Mouse (Mus musculus): ENCODE data around the gene Kcnip1. TPM values are rescaled to one million over a fixed set of nuclear protein-coding genes. Genes with fewer than 3 reads are reported as not detected.
A peak's percentile ranks its signal among the peaks of the same experiment; 100 is the strongest.

Kcnip1 gene
- polyA plus RNA-seq, 1 experiment = 32.2 TPM

GRCm38 (mm10) chr11:33766976-33767938 is 225.7 kb downstream of the Kcnip1 start:
- H3K4me3 ChIP-seq (ENCODE audit: insufficient read depth, low read length) = no peak overlapping the region
- H3K27ac ChIP-seq (ENCODE audit: insufficient read depth, low read length) = no peak overlapping the region
- no peaks in the 10 kb centered on the region for H3K4me1 ChIP-seq (ENCODE audit: control insufficient read depth, insufficient read depth, low read length)
- no peak for TF ChIP-seq POLR2A (IDR thresholded peaks at IDR 0.05; ENCODE audit: extremely low read depth, insufficient read depth, low read length)

- TF ChIP-seq CTCF (IDR thresholded peaks at IDR 0.05; ENCODE audit: extremely low read depth, insufficient read depth, low read length) (no peak), POLR2A (IDR thresholded peaks at IDR 0.05; ENCODE audit: extremely low read depth, insufficient read depth, low read length) (no peak)
- no peak overlapping the region for H3K4me3 ChIP-seq (ENCODE audit: insufficient read depth, low read length)
- H3K4me1 ChIP-seq (ENCODE audit: control insufficient read depth, insufficient read depth, low read length) = no peaks in the 10 kb centered on the region
- H3K27ac ChIP-seq (ENCODE audit: insufficient read depth, low read length) = no peak overlapping the region
Measured at GRCm38 (mm10) chr11:33761201-33761755, 231.7 kb downstream of the Kcnip1 start.

- H3K4me1 ChIP-seq (ENCODE audit: control insufficient read depth, insufficient read depth, low read length) = 0 out of 2 replicates have a peak, but pooled peaks cover under 1% of the 10 kb centered on the region
- TF ChIP-seq CTCF (IDR thresholded peaks at IDR 0.05; ENCODE audit: extremely low read depth, insufficient read depth, low read length) = no peak
- no peak for TF ChIP-seq POLR2A (IDR thresholded peaks at IDR 0.05; ENCODE audit: extremely low read depth, insufficient read depth, low read length)
- H3K27ac ChIP-seq (ENCODE audit: insufficient read depth, low read length) = no peak overlapping the region
- H3K4me3 ChIP-seq (ENCODE audit: insufficient read depth, low read length) = no peak overlapping the region
Measured at GRCm38 (mm10) chr11:33756624-33757023, 236.3 kb downstream of the Kcnip1 start.

DNA sequence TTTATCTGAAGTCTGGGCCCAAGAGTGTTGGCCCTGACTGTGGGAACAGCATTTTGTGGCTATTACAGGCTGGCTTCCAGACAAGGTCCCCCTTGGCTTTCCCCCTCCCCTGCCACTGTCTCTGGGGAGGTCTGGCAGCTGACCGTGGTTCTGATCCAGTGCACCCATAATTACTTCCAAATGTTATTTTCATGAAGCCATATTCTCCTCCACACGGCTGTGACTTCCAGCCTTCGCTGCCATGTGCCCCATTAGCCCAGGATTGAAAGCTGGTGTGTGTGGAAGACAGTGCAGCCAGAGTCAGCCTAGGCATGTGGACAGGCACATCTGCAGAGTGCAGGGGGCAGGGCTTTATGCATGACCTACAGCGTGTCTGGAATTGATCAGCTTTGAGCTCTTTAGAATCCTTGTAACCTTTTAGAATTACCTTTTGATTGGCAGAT is 240.5 kb downstream of the Kcnip1 start:
- peaks cover 3% of the 10 kb centered on the region; the same call in 1 of the 2 replicates for H3K4me1 ChIP-seq (ENCODE audit: control insufficient read depth, insufficient read depth, low read length)
- H3K27ac ChIP-seq (ENCODE audit: insufficient read depth, low read length) = no peak overlapping the region
- no peak overlapping the region for H3K4me3 ChIP-seq (ENCODE audit: insufficient read depth, low read length)
- TF ChIP-seq CTCF (IDR thresholded peaks at IDR 0.05; ENCODE audit: extremely low read depth, insufficient read depth, low read length) (no peak), POLR2A (IDR thresholded peaks at IDR 0.05; ENCODE audit: extremely low read depth, insufficient read depth, low read length) (no peak)

- Histone ChIP-seq H3K4me1 (ENCODE audit: control insufficient read depth, insufficient read depth, low read length) (peaks cover 3% of the 10 kb centered on the region; the same call in 1 of the 2 replicates), H3K4me3 (ENCODE audit: insufficient read depth, low read length) (no peak overlapping the region), H3K27ac (ENCODE audit: insufficient read depth, low read length) (no peak overlapping the region)
- TF ChIP-seq CTCF (IDR thresholded peaks at IDR 0.05; ENCODE audit: extremely low read depth, insufficient read depth, low read length) (no peak), POLR2A (IDR thresholded peaks at IDR 0.05; ENCODE audit: extremely low read depth, insufficient read depth, low read length) (no peak)
Measured at GRCm38 (mm10) chr11:33751503-33751902, 241.4 kb downstream of the Kcnip1 start.

GRCm38 (mm10) chr11:33749979-33750378 is 243.0 kb downstream of the Kcnip1 start:
- no peak overlapping the region for H3K4me3 ChIP-seq (ENCODE audit: insufficient read depth, low read length)
- peaks cover 3% of the 10 kb centered on the region; the same call in 1 of the 2 replicates for H3K4me1 ChIP-seq (ENCODE audit: control insufficient read depth, insufficient read depth, low read length)
- TF ChIP-seq POLR2A (IDR thresholded peaks at IDR 0.05; ENCODE audit: extremely low read depth, insufficient read depth, low read length) = no peak
- TF ChIP-seq CTCF (IDR thresholded peaks at IDR 0.05; ENCODE audit: extremely low read depth, insufficient read depth, low read length) = peak; percentile 31
- no peak overlapping the region for H3K27ac ChIP-seq (ENCODE audit: insufficient read depth, low read length)

DNA sequence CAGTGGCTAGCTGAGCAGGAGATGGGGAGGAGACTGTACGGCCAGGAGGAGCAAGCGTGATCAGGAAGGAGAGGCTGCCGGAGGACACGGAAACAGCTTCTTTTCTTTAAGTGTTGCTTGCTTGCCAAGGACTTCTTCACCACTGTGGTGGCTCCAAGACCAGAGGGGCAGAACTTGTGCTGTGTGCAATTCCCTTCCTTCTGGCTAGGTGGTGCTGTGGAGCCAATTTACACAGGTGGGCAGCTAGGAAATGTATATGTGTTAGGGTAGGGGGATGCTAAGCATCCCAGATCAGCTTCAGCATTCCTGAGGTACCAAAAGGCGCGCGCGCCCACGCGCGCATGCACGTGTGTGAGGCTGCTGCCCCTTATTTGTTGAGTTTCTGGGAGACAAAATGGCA is 243.5 kb downstream of the Kcnip1 start:
- Histone ChIP-seq H3K27ac (ENCODE audit: insufficient read depth, low read length) (no peak overlapping the region), H3K4me3 (ENCODE audit: insufficient read depth, low read length) (no peak overlapping the region), H3K4me1 (ENCODE audit: control insufficient read depth, insufficient read depth, low read length) (peaks cover 3% of the 10 kb centered on the region; the same call in 1 of the 2 replicates)
- no peak for TF ChIP-seq POLR2A (IDR thresholded peaks at IDR 0.05; ENCODE audit: extremely low read depth, insufficient read depth, low read length)
- TF ChIP-seq CTCF (IDR thresholded peaks at IDR 0.05; ENCODE audit: extremely low read depth, insufficient read depth, low read length) = peak; percentile 29; the same call in 1 of the 2 replicates

GRCm38 (mm10) chr11:33748754-33749153 is 244.2 kb downstream of the Kcnip1 start:
- Histone ChIP-seq H3K4me1 (ENCODE audit: control insufficient read depth, insufficient read depth, low read length) (peaks cover 3% of the 10 kb centered on the region; the same call in 1 of the 2 replicates), H3K27ac (ENCODE audit: insufficient read depth, low read length) (no peak overlapping the region), H3K4me3 (ENCODE audit: insufficient read depth, low read length) (no peak overlapping the region)
- TF ChIP-seq CTCF (IDR thresholded peaks at IDR 0.05; ENCODE audit: extremely low read depth, insufficient read depth, low read length) (no peak), POLR2A (IDR thresholded peaks at IDR 0.05; ENCODE audit: extremely low read depth, insufficient read depth, low read length) (no peak)

DNA sequence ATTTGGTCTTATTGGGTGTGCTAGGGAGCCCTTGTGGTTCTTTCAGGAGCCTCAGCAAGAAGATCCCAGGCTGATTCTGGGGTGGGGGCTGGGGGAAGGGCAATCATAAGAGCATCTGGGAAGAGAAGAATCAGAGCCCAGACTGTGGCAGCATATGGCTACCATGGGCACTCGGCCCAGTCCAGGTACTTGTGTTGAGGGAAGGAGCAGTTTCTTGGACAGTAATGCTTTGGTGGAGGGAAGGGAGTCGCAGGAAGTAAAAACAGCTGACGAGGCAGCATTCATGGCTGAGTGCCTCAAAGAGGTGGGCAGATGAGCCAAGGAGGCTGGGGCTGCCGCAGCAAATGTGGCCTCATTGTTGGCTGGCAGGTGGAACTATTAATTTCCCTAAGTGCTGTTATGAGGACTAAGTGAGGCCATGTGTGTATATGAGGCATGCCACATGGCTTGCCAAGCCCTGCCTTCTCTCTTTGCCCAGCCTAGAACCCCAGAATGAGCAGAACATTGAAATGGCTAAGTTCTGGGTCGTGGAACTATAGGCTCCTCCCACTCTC is 245.5 kb downstream of the Kcnip1 start:
- H3K4me1 ChIP-seq (ENCODE audit: control insufficient read depth, insufficient read depth, low read length) = peaks cover 3% of the 10 kb centered on the region; the same call in 1 of the 2 replicates
- no peak for TF ChIP-seq POLR2A (IDR thresholded peaks at IDR 0.05; ENCODE audit: extremely low read depth, insufficient read depth, low read length)
- no peak for TF ChIP-seq CTCF (IDR thresholded peaks at IDR 0.05; ENCODE audit: extremely low read depth, insufficient read depth, low read length)
- H3K27ac ChIP-seq (ENCODE audit: insufficient read depth, low read length) = no peak overlapping the region
- no peak overlapping the region for H3K4me3 ChIP-seq (ENCODE audit: insufficient read depth, low read length)
